Mouse (Mus musculus) B cell, adult (primary cell): ENCODE results near the gene Tmc7. TPM values are rescaled to one million over a fixed set of nuclear protein-coding genes. Genes with fewer than 3 reads are reported as not detected.

ENCODE experiments used
- total RNA-seq: library from RNA; stranded (reverse); gene quantifications from 4 replicates; pipeline ENCODE4 v1.2.4, GENCODE M21; 2023; ENCODE audit not compliant: inconsistent age

Tmc7 gene
- 0.36 to 1.0 TPM (median 0.88 TPM) in 4 replicates for total RNA-seq

GRCm38 (mm10) chr7:118584257-118584907 lies at the start of gene Tmc7:
TSS of gene Tmc7 (minus strand) at chr7:118584736.

DNA sequence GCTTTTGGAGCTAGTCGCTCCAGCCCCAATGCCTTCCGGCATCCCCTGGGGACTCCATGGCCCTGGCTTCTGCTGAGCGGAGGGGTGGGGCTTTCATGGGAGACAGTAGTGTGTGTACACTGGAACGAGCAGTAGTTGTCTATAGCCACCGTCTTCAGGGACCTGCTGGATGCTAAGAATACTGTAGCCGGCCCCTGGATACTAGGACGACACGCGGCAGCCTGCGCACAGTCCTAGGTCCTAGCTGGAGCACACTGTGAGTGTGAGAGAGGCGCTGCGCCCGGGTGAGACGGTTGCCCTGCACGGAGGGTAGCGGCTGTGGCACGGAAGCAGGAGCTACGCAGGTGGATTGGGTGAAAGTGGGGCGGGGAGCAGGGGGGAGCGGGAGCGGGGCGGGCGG lies 12.7 kb upstream of the Tmc7 start, which contains the start of gene Tmc5:
Gene Tmc5 (plus strand): TSS at position 97 of the 400 bp plus-strand sequence.

GRCm38 (mm10) chr7:118533178-118533578 lies 51.4 kb downstream of the Tmc7 start, which contains the start of gene Coq7:
TSS of gene Coq7 (minus strand) at chr7:118533356.

DNA sequence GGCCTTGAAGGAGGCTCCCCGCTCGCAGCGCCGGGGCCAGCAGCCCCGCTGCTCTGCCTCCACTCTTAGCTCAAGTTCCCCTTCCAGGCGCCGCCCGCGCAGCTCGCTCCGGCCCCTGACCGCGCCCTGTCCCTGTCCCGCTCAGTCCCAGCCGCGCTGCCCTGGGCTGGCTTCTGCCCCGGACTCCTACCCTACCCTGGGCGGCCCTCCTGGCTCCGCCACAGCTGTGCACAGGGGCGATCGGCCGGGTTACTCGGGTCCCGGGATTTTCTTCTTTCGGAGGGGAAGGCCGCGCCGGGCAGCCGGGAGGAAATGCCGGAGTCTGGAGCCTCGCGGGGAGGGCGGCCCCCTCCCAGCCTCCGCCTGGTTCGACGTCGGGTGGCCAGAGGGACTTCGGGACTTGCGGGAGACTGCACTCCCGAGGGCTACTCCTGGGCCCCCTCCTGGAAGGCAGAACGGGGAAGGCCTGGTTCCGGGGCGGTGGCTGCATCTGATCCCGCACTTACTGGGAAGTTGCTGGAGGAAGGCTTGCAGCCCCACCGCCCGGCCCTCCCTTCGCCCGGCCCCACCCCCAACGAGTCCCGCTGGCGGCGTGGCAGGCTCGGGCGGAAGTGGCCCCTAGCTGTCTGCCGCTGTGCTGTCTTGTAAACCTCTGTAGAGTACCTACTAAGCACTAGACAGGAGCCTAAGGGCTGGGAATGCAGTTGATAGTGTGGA lies 92.9 kb downstream of the Tmc7 start, which contains the start of gene Itpripl2:
Gene Itpripl2 (minus strand): TSS at position 545 of the 717 bp plus-strand sequence.

Other genes with a start within 250 kb of the Tmc7 start
- not detected in 4 replicates for gene Syt17, start 136.5 kb downstream of the Tmc7 start, total RNA-seq
- 0.45 to 0.51 TPM (median 0.45 TPM) in 4 replicates for gene Itpripl2, start 92.8 kb downstream of the Tmc7 start, total RNA-seq
- gene Coq7, start 51.4 kb downstream of the Tmc7 start, total RNA-seq, result 14.5 to 19.7 TPM (median 16.3 TPM) in 4 replicates
- gene Tmc5, start 12.6 kb upstream of the Tmc7 start, total RNA-seq, result not detected in 4 replicates
- gene Gde1, start 121.0 kb upstream of the Tmc7 start, total RNA-seq, result 31.1 to 39.3 TPM (median 35.3 TPM) in 4 replicates
- gene Ccp110, start 127.8 kb upstream of the Tmc7 start, total RNA-seq, result 8.7 to 11.2 TPM (median 9.6 TPM) in 4 replicates
- 61.9 to 65.8 TPM (median 64.6 TPM) in 4 replicates for gene Vps35l, start 155.5 kb upstream of the Tmc7 start, total RNA-seq